Mouse (Mus musculus) cerebellum, adult 2 months (tissue): Measurements from ENCODE around the gene Frmd4a.

ENCODE experiments used
- CTCF ChIP-seq: fragments of 200-500 bp; IDR thresholded peaks from 2 replicates; pipeline ENCODE4 v1.5.1; 2011; ENCODE audit warnings: low read depth, mild to moderate bottlenecking, control low read depth, low read length, moderate library complexity, borderline replicate concordance; ENCODE audit not compliant: insufficient read depth
- POLR2A ChIP-seq: fragments of 200-500 bp; IDR thresholded peaks from 2 replicates; pipeline ENCODE4 v1.6.1; 2011; ENCODE audit warnings: low read length, control low read depth, borderline replicate concordance; ENCODE audit not compliant: insufficient read depth

GRCm38 (mm10) chr2:4575975-4576374 lies 558.5 kb downstream of the Frmd4a start:
- TF ChIP-seq CTCF = no peak
- TF ChIP-seq POLR2A = no peak
